Mouse (Mus musculus): Measurements from ENCODE around the gene Gm20388. TPM values are rescaled to one million over a fixed set of nuclear protein-coding genes. Genes with fewer than 3 reads are reported as not detected.

Gene Gm20388
- polyA plus RNA-seq, 1 experiment from 2014 or later = not detected

- Histone ChIP-seq H3K27me3 (replicated peaks) (peaks cover 81% of the 10 kb centered on the region), H3K4me1 (peaks cover 82% of the 10 kb centered on the region)
- no peak for ATAC-seq
Measured at GRCm38 (mm10) chr8:122676621-122677480, 2766.2 kb downstream of the Gm20388 start.

GRCm38 (mm10) chr8:122677481-122678021, 2766.9 kb downstream of the Gm20388 start:
- peak overlapping the region; percentile 87 for H3K27ac ChIP-seq
- H3K27me3 ChIP-seq (replicated peaks) = peaks cover 81% of the 10 kb centered on the region

More at GRCm38 (mm10) chr8:122676621-122677480, 2766.2 kb downstream of the Gm20388 start:
- WGBS (ENCODE audit: insufficient replicate concordance) = 51% methylated on average over 16 of the region's 16 CpGs
- Histone ChIP-seq H3K9ac (0 out of 2 replicates have a peak overlapping the region, but pooled peaks have one; percentile 80), H3K36me3 (peaks cover 57% of the 10 kb centered on the region), H3K9me3 (replicated peaks) (no peaks in the 10 kb centered on the region), H3K4me2 (peak overlapping the region; percentile 99), H3K27ac (peak overlapping the region; percentile 23; the same call in 1 of the 2 replicates), H3K4me3 (peak overlapping the region; percentile 75)

GRCm38 (mm10) chr8:122678061-122678895, 2767.6 kb downstream of the Gm20388 start:
- Histone ChIP-seq H3K27me3 (replicated peaks) (peaks cover 76% of the 10 kb centered on the region), H3K4me3 (peak overlapping the region; percentile 75), H3K9me3 (replicated peaks) (no peaks in the 10 kb centered on the region), H3K36me3 (peaks cover 47% of the 10 kb centered on the region), H3K9ac (peak overlapping the region; percentile 80), H3K27ac (peak overlapping the region; percentile 87), H3K4me2 (peak overlapping the region; percentile 99), H3K4me1 (peaks cover 92% of the 10 kb centered on the region)
- ATAC-seq = peak; percentile 82
- WGBS (ENCODE audit: insufficient replicate concordance) = under 1% methylated on average over 116 of the region's 127 CpGs

More at GRCm38 (mm10) chr8:122677481-122678021, 2766.9 kb downstream of the Gm20388 start:
- H3K9me3 ChIP-seq (replicated peaks) = no peaks in the 10 kb centered on the region
- peak overlapping the region; percentile 99 for H3K4me2 ChIP-seq
- H3K9ac ChIP-seq = peak overlapping the region; percentile 80
- peak overlapping the region; percentile 75 for H3K4me3 ChIP-seq
- H3K4me1 ChIP-seq = peaks cover 87% of the 10 kb centered on the region
- peaks cover 52% of the 10 kb centered on the region for H3K36me3 ChIP-seq
- ATAC-seq = no peak
- 22% methylated on average over 35 of the region's 35 CpGs for WGBS (ENCODE audit: insufficient replicate concordance)

GRCm38 (mm10) chr8:122678896-122679210, 2768.2 kb downstream of the Gm20388 start:
- Histone ChIP-seq H3K4me2 (peak overlapping the region; percentile 99), H3K4me1 (peaks cover 94% of the 10 kb centered on the region), H3K27ac (peak overlapping the region; percentile 87), H3K9ac (peak overlapping the region; percentile 80), H3K36me3 (peaks cover 42% of the 10 kb centered on the region), H3K4me3 (peak overlapping the region; percentile 75), H3K27me3 (replicated peaks) (peaks cover 74% of the 10 kb centered on the region), H3K9me3 (replicated peaks) (no peaks in the 10 kb centered on the region)
- no peak for ATAC-seq
- 4% methylated on average over 14 of the region's 14 CpGs for WGBS (ENCODE audit: insufficient replicate concordance)

- Histone ChIP-seq H3K9me3 (replicated peaks) (no peaks in the 10 kb centered on the region), H3K36me3 (peaks cover 40% of the 10 kb centered on the region), H3K27ac (peak overlapping the region; percentile 63), H3K27me3 (replicated peaks) (peaks cover 70% of the 10 kb centered on the region), H3K4me3 (peak overlapping the region; percentile 75), H3K9ac (peak overlapping the region; percentile 80), H3K4me2 (peak overlapping the region; percentile 99), H3K4me1 (peaks cover 94% of the 10 kb centered on the region)
- ATAC-seq = no peak
- 30% methylated on average over 11 of the region's 11 CpGs for whole genome bisulfite sequencing (ENCODE audit: insufficient replicate concordance)
Measured at GRCm38 (mm10) chr8:122679325-122679920, 2768.8 kb downstream of the Gm20388 start.

GRCm38 (mm10) chr8:122680171-122680570, 2769.5 kb downstream of the Gm20388 start:
- Histone ChIP-seq H3K27ac (peak overlapping the region; percentile 63), H3K9ac (peak overlapping the region; percentile 80; the same call in 1 of the 2 replicates), H3K4me1 (peaks cover 94% of the 10 kb centered on the region), H3K36me3 (peaks cover 40% of the 10 kb centered on the region), H3K4me2 (peak overlapping the region; percentile 99; the same call in 1 of the 2 replicates), H3K4me3 (no peak overlapping the region), H3K9me3 (replicated peaks) (no peaks in the 10 kb centered on the region), H3K27me3 (replicated peaks) (peaks cover 63% of the 10 kb centered on the region)
- ATAC-seq = no peak
- 46% methylated on average over 7 of the region's 7 CpGs for WGBS (ENCODE audit: insufficient replicate concordance)

- no peak overlapping the region for H3K9ac ChIP-seq
- WGBS (ENCODE audit: insufficient replicate concordance) = 22% methylated on average over 11 of the region's 11 CpGs
- H3K36me3 ChIP-seq = peaks cover 41% of the 10 kb centered on the region
- H3K27me3 ChIP-seq (replicated peaks) = peaks cover 47% of the 10 kb centered on the region
- H3K27ac ChIP-seq = peak overlapping the region; percentile 60
- ATAC-seq = peak; percentile 62
- H3K4me2 ChIP-seq = peak overlapping the region; percentile 10; the same call in 1 of the 2 replicates
- peaks cover 95% of the 10 kb centered on the region for H3K4me1 ChIP-seq
- H3K9me3 ChIP-seq (replicated peaks) = no peaks in the 10 kb centered on the region
- no peak overlapping the region for H3K4me3 ChIP-seq
Measured at GRCm38 (mm10) chr8:122682820-122683219, 2772.2 kb downstream of the Gm20388 start.

- Histone ChIP-seq H3K36me3 (peaks cover 59% of the 10 kb centered on the region), H3K9ac (peak overlapping the region; percentile 51), H3K4me3 (peak overlapping the region; percentile 20; the same call in 1 of the 2 replicates), H3K9me3 (replicated peaks) (no peaks in the 10 kb centered on the region), H3K4me1 (peaks cover 95% of the 10 kb centered on the region), H3K27me3 (replicated peaks) (peaks cover 35% of the 10 kb centered on the region), H3K4me2 (peak overlapping the region; percentile 65), H3K27ac (peak overlapping the region; percentile 89)
- 30% methylated on average over 19 of the region's 19 CpGs for WGBS (ENCODE audit: insufficient replicate concordance)
- ATAC-seq = peak; percentile 95
Measured at GRCm38 (mm10) chr8:122685097-122685861, 2774.6 kb downstream of the Gm20388 start.

- 74% methylated on average over 9 of the region's 9 CpGs for WGBS (ENCODE audit: insufficient replicate concordance)
- Histone ChIP-seq H3K4me1 (peaks cover 95% of the 10 kb centered on the region), H3K4me3 (no peak overlapping the region), H3K9ac (peak overlapping the region; percentile 31; the same call in 1 of the 2 replicates), H3K9me3 (replicated peaks) (no peaks in the 10 kb centered on the region), H3K27ac (peak overlapping the region; percentile 89), H3K36me3 (peaks cover 69% of the 10 kb centered on the region), H3K4me2 (peak overlapping the region; percentile 65), H3K27me3 (replicated peaks) (peaks cover 38% of the 10 kb centered on the region)
- ATAC-seq = no peak
Measured at GRCm38 (mm10) chr8:122686879-122687278, 2776.2 kb downstream of the Gm20388 start.

- peak overlapping the region; percentile 45; the same call in 1 of the 2 replicates for H3K9ac ChIP-seq
- peak overlapping the region; percentile 0; the same call in 1 of the 2 replicates for H3K4me2 ChIP-seq
- no peak overlapping the region for H3K4me3 ChIP-seq
- H3K27me3 ChIP-seq (replicated peaks) = peaks cover 35% of the 10 kb centered on the region
- H3K27ac ChIP-seq = peak overlapping the region; percentile 38
- no peak for ATAC-seq
- H3K9me3 ChIP-seq (replicated peaks) = no peaks in the 10 kb centered on the region
- peaks cover 86% of the 10 kb centered on the region for H3K36me3 ChIP-seq
- WGBS (ENCODE audit: insufficient replicate concordance) = 46% methylated on average over 1 of the region's 1 CpGs
- peaks cover 100% of the 10 kb centered on the region for H3K4me1 ChIP-seq
Measured at GRCm38 (mm10) chr8:122689315-122689714, 2778.7 kb downstream of the Gm20388 start.

All from liver, embryonic 12.5 days (tissue).